Mouse (Mus musculus) ovary, adult 10 weeks (tissue): ENCODE data around the gene Stradb. TPM values are rescaled to one million over a fixed set of nuclear protein-coding genes. Genes with fewer than 3 reads are reported as not detected.

Source experiments
- polyA plus RNA-seq: library from polyadenylated mRNA; stranded (reverse); fragments of 350-450 nt; fragmentation: Illumina TruSeq; extraction: RNeasy Lipid Tissue Mini Kit (QIAGEN cat#74804); gene quantifications from one replicate; pipeline ENCODE4 v1.2.3, GENCODE M21; 2014

The Stradb gene
- 39.3 TPM for polyA plus RNA-seq

DNA sequence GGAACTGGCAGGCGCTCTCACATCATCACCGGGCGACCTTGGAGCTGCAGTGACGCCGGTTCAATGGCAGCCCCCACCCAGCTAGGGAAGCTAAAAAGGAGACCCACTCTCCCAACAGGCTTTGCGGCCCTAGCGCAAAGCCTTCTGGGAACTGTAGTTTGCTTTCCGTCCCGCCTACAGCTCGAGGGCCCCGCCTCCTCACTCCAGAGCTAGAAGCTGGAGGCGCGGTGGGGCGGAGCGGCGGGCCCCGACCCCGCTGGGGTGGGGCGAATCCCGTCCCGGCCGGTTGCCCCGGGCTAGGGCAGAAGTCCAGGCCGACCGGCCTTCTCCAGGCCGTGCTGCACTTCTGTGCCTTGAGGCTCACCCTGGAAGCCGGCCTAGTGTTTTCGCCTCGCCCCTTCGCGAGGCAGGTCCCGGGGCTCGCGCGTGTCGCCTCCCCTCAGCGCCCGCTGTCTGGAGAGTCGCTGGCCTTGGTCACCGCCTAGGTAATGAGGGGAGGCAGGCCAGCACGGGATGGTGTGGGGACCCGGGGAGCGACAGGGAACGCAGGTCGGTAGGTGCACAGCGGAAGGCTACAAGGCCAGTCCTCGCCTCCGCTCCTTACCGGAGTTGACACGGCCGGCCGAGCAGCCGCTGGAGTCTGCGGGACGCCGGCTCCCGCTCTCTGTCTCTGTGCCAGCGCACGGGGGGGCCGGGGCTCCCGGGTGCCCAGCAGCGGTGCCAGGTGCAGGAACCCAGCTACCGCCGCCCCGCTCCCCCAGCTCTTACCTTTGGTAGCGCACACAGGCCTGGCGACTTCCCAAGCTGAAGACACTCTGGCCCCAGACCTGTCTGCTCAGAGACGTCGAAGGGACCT is at the start of gene Stradb, which contains the start of gene Trak2:
Gene Stradb (plus strand): TSS at position 157 of the 856 bp plus-strand sequence.
Gene Trak2 (minus strand): TSS at position 65 of the 856 bp plus-strand sequence.

Other genes starting within 250 kb of the Stradb start
- gene Casp8, start 178.1 kb upstream of the Stradb start, polyA plus RNA-seq: 47.8 TPM
- gene Trak2, start 92 bp upstream of the Stradb start, polyA plus RNA-seq: 61.8 TPM
- not detected for gene C2cd6, start 121.4 kb downstream of the Stradb start, polyA plus RNA-seq
- gene Tmem237, start 146.9 kb downstream of the Stradb start, polyA plus RNA-seq: 38.7 TPM
- 0.66 TPM for gene Mpp4, start 189.9 kb downstream of the Stradb start, polyA plus RNA-seq